Mouse (Mus musculus): Measurements from ENCODE around the gene Lgi4. TPM values are rescaled to one million over a fixed set of nuclear protein-coding genes. Genes with fewer than 3 reads are reported as not detected.
A peak's percentile ranks its signal among the peaks of the same experiment; 100 is the strongest.

The Lgi4 gene
- polyA plus RNA-seq, 2 experiments, result 0.16 TPM; not detected in 1

DNA sequence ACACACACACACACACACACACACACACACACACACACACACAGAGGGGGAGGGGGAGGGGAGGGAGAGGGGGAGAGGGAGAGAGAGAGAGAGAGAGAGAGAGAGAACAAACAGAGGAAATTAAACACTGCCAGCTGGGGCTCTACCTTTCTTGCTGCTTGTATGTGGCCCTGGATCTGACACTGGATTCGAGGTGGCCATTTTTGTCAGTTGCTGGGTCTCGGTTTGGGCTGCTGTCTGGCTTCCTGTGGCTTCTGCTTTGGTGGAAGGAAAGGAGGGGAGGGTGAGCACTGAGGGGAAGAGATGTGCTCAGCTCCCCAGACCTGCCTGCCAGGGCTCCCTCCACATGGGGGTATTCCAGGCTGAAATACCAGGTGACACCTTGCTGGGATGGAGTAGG is 21.5 kb upstream of the Lgi4 start:
- WGBS (ENCODE audit: insufficient replicate concordance), result 17% methylated on average over 2 of the region's 2 CpGs
- TF ChIP-seq CTCF (IDR thresholded peaks at IDR 0.05; ENCODE audit: low read depth), result no peak
- no peak for TF ChIP-seq EP300 (IDR thresholded peaks at IDR 0.05; ENCODE audit: low read depth)
- Histone ChIP-seq H3K4me2 (ENCODE audit: low read depth) (no peak overlapping the region), H3K4me3 (ENCODE audit: insufficient read depth in 1 of 2, low read depth in 2 of 2, low read length in 2 of 2) (no peak overlapping the region), H3K4me1 (replicated peaks; ENCODE audit: control insufficient read depth in 2 of 2, insufficient read depth in 2 of 2, low read length in 1 of 2) (peaks cover 0 to 13% of the 10 kb centered on the region in 2 experiments; a peak in 2 of 4 replicates), H3K27ac (no peak overlapping the region), H3K36me3 (replicated peaks; ENCODE audit: control insufficient read depth, insufficient read depth, low read depth) (no peaks in the 10 kb centered on the region), H3K9ac (replicated peaks) (no peak overlapping the region), H3K27me3 (ENCODE audit: control insufficient read depth, insufficient read depth, low read length) (no peaks in the 10 kb centered on the region; the same call in 1 of the 2 replicates), H3K9me3 (ENCODE audit: control insufficient read depth, low read length) (no peaks in the 10 kb centered on the region)
- no peak for ATAC-seq (ENCODE audit: insufficient read depth)
- DNase-seq (ENCODE audit: low read depth in 3 of 3, low spot score in 3 of 3), result no peak

DNA sequence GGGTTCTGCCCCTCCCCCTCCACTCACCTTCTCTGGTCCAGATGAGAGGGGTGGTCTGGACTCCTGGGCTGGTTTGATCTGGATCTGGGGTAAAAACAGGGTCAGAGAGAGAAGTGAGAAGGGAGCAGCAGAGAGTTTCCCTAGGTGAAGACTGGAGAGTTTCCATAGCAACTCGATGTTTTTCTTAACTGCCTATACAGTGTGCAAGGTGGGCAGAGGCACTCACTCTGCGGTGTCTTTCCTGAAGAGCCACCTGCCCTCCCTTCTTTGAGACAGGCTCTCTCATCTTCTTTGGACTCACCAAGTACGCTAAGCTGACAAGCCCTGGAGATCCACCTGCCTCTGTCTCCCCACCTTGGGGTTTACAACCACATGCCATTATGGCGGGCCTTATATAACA is 20.1 kb upstream of the Lgi4 start:
- Histone ChIP-seq H3K4me3 (ENCODE audit: insufficient read depth in 1 of 2, low read depth in 2 of 2, low read length in 2 of 2) (no peak overlapping the region), H3K27me3 (ENCODE audit: control insufficient read depth, insufficient read depth, low read length) (no peaks in the 10 kb centered on the region; the same call in 1 of the 2 replicates), H3K4me2 (ENCODE audit: low read depth) (no peak overlapping the region), H3K4me1 (replicated peaks; ENCODE audit: control insufficient read depth in 2 of 2, insufficient read depth in 2 of 2, low read length in 1 of 2) (peaks cover 0 to 7% of the 10 kb centered on the region in 2 experiments; a peak in 2 of 4 replicates), H3K27ac (no peak overlapping the region), H3K9me3 (ENCODE audit: control insufficient read depth, low read length) (no peaks in the 10 kb centered on the region), H3K36me3 (replicated peaks; ENCODE audit: control insufficient read depth, insufficient read depth, low read depth) (no peaks in the 10 kb centered on the region), H3K9ac (replicated peaks) (no peak overlapping the region)
- 80% methylated on average over 4 of the region's 4 CpGs for WGBS (ENCODE audit: insufficient replicate concordance)
- no peak for ATAC-seq (ENCODE audit: insufficient read depth)
- DNase-seq (ENCODE audit: low read depth in 3 of 3, low spot score in 3 of 3), result no peak
- TF ChIP-seq EP300 (IDR thresholded peaks at IDR 0.05; ENCODE audit: low read depth), result no peak
- no peak for TF ChIP-seq CTCF (IDR thresholded peaks at IDR 0.05; ENCODE audit: low read depth)

DNA sequence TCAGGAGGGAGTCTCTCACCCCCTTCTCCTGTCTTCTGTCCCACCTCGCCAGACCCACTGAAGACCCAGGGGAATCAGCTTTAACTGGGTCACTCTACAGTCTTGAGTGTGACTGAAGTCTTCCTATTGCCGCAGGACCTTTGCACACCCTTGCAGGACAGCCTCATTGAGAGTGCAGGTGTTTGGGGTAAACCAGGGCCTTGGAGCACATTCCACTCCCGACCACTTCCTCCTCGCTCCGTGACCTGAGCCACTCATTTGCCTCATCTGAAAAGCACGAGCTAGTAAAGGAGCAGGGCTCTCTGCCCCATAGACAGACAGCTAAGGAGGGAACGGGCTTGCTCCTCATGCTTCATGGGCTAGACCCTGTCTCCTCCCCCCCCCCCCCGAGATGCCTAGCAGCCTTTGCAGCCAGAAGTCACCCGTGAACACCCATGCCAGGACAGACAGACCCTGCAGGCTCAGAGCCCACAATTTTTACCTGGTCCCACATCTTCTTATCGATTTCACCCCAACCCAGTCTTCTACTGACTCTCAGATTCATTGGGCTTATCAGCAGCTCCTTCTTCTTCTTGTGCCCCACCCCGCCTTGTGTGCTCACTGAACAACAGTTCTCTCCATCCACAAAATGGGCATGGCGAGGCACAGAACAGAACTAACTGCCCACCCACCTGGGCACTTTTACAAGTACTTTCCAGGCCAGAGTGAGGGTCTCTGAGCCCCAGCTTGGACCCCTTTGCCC is 18.7 kb upstream of the Lgi4 start:
- no peak overlapping the region for H3K27ac ChIP-seq
- TF ChIP-seq CTCF (IDR thresholded peaks at IDR 0.05; ENCODE audit: low read depth) (no peak), EP300 (IDR thresholded peaks at IDR 0.05; ENCODE audit: low read depth) (no peak)
- no peaks in the 10 kb centered on the region; the same call in 1 of the 2 replicates for H3K27me3 ChIP-seq (ENCODE audit: control insufficient read depth, insufficient read depth, low read length)
- H3K9ac ChIP-seq (replicated peaks), result no peak overlapping the region
- H3K4me3 ChIP-seq (ENCODE audit: insufficient read depth in 1 of 2, low read depth in 2 of 2, low read length in 2 of 2), result no peak overlapping the region
- H3K36me3 ChIP-seq (replicated peaks; ENCODE audit: control insufficient read depth, insufficient read depth, low read depth), result no peaks in the 10 kb centered on the region
- WGBS (ENCODE audit: insufficient replicate concordance), result 43% methylated on average over 12 of the region's 12 CpGs
- H3K4me1 ChIP-seq (replicated peaks; ENCODE audit: control insufficient read depth in 2 of 2, insufficient read depth in 2 of 2, low read length in 1 of 2), result no peaks in the 10 kb centered on the region
- ATAC-seq (ENCODE audit: insufficient read depth) (no peak), DNase-seq (ENCODE audit: low read depth in 3 of 3, low spot score in 3 of 3) (no peak)
- no peaks in the 10 kb centered on the region for H3K9me3 ChIP-seq (ENCODE audit: control insufficient read depth, low read length)
- H3K4me2 ChIP-seq (ENCODE audit: low read depth), result no peak overlapping the region

DNA sequence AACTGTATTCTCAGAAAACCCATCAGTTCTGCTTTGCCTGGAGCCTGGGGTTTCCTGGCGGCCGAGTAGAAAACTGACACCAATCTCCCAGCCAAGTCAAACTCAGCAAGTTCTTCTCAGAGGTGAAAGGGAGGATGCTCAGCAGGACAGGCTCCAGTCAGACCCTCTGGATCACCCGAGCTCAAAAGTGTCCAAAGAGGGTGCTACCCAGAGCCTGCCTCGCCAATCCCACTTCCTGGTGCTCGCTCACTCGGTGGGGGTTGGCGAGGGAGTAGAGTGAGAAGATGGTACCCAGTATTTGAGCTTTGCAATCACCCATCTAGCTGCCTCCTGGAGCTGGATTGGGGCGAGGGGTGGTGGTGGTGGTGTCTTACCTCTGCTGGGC is 18.1 kb upstream of the Lgi4 start:
- peak overlapping the region; percentile 43 for H3K4me2 ChIP-seq (ENCODE audit: low read depth)
- H3K4me1 ChIP-seq (replicated peaks; ENCODE audit: control insufficient read depth in 2 of 2, insufficient read depth in 2 of 2, low read length in 1 of 2), result no peaks in the 10 kb centered on the region
- H3K27me3 ChIP-seq (ENCODE audit: control insufficient read depth, insufficient read depth, low read length), result no peaks in the 10 kb centered on the region; the same call in 1 of the 2 replicates
- H3K9ac ChIP-seq (replicated peaks), result no peak overlapping the region
- no peak for ATAC-seq (ENCODE audit: insufficient read depth)
- no peak overlapping the region for H3K27ac ChIP-seq
- no peaks in the 10 kb centered on the region for H3K36me3 ChIP-seq (replicated peaks; ENCODE audit: control insufficient read depth, insufficient read depth, low read depth)
- no peak overlapping the region for H3K4me3 ChIP-seq (ENCODE audit: insufficient read depth in 1 of 2, low read depth in 2 of 2, low read length in 2 of 2)
- WGBS (ENCODE audit: insufficient replicate concordance), result 16% methylated on average over 8 of the region's 8 CpGs
- TF ChIP-seq CTCF (IDR thresholded peaks at IDR 0.05; ENCODE audit: low read depth) (no peak), EP300 (IDR thresholded peaks at IDR 0.05; ENCODE audit: low read depth) (no peak)
- H3K9me3 ChIP-seq (ENCODE audit: control insufficient read depth, low read length), result no peaks in the 10 kb centered on the region
- DNase-seq (ENCODE audit: low read depth in 3 of 3, low spot score in 3 of 3), result no peak

DNA sequence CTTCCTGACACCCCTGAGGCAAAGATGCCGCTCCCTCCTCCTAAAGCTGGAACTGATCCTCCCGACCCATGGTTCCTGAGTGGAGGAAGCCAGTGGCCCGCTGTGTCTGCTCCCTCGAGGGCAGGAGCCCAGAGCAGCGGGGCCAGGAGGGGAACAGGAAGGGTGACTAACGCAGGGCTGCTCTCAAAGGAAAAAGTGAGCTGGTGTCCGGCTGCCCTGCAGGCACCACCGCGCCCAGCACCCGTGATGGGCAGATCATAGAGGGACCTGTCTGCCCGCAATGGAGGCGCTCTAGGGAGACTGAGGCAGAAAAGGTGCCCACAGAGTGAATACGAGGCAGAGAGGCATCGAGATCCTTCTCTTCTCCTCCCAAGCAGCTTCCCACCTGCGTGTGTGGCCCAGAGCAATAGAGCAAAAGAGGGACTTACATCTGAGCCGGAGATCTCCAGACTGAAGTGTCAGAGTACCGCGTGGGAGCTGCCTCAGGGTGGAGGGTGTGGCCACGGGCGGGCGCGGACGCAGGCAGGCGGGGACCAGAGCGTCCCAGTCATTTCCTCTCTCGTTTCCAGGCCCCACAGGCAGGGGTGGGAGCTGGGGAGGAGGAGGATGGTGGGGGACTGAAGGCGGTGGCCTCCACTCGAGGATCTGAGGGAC is 17.4 kb upstream of the Lgi4 start:
- Histone ChIP-seq H3K9ac (replicated peaks) (no peak overlapping the region), H3K36me3 (replicated peaks; ENCODE audit: control insufficient read depth, insufficient read depth, low read depth) (no peaks in the 10 kb centered on the region), H3K9me3 (ENCODE audit: control insufficient read depth, low read length) (no peaks in the 10 kb centered on the region), H3K4me2 (ENCODE audit: low read depth) (peak overlapping the region; percentile 43), H3K4me3 (ENCODE audit: insufficient read depth in 1 of 2, low read depth in 2 of 2, low read length in 2 of 2) (peak overlapping the region; percentile 34 to 41), H3K4me1 (replicated peaks; ENCODE audit: control insufficient read depth in 2 of 2, insufficient read depth in 2 of 2, low read length in 1 of 2) (no peaks in the 10 kb centered on the region), H3K27me3 (ENCODE audit: control insufficient read depth, insufficient read depth, low read length) (no peaks in the 10 kb centered on the region; the same call in 1 of the 2 replicates), H3K27ac (no peak overlapping the region)
- ATAC-seq (ENCODE audit: insufficient read depth) (no peak), DNase-seq (ENCODE audit: low read depth in 3 of 3, low spot score in 3 of 3) (no peak)
- TF ChIP-seq CTCF (IDR thresholded peaks at IDR 0.05; ENCODE audit: low read depth) (no peak), EP300 (IDR thresholded peaks at IDR 0.05; ENCODE audit: low read depth) (no peak)
- under 1% methylated on average over 28 of the region's 28 CpGs for WGBS (ENCODE audit: insufficient replicate concordance)
